In the genomic region with DNA sequence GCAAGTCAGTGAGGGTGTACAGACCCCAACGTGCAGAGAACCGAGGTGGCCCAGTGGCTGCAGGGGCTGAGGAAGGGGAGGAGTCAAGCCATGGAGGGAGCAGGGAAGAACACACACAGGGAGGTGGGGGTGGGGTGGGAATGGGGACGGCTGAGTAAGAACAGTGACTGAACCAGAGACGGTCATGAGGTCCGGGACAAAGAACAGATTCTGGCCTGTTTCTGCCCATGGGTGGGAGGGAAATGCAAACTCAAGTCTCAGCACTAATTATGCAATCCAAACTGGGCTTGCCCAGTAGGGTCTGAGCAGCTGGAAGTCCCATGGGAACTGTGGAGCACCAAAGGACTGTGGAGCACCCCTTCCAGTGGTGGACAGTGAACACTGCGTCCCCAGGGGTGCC, we compare ENCODE assay signal across 15 mouse cellular contexts. TPM values are rescaled to one million over a fixed set of nuclear protein-coding genes. Genes with fewer than 3 reads are reported as not detected.
DNase-seq lines count a peak whose midpoint lies in the region; ATAC-seq and TF ChIP-seq lines count a peak whose summit lies in the region.
"Had no signal": no experiment of that assay in that cellular context is flagged by ENCODE, and none has a peak within 500 bp of the region (broad histone marks: within the 10 kb centered on the region; RNA-seq: fewer than 3 reads in every experiment).

No protein-coding gene starts in this region.

- peak; percentile 44 for DNase-seq in retina, postnatal 1 day
- DNase-seq in retina, embryonic 14.5 days (ENCODE audit: low spot score) = no peak
- no peak for DNase-seq in limb, embryonic 10.5 days (ENCODE audit: low spot score)
- no peak for DNase-seq in spleen, postnatal 14 days (ENCODE audit: low spot score in 2 of 2)
- no peak for DNase-seq in c-Kit-positive CD71-positive TER-119-positive erythroid progenitor cells, embryonic 14.5 days (ENCODE audit: low spot score)
- DNase-seq: adrenal gland, adult 8-10 months; cerebellum, postnatal 10 days; right cerebral cortex, postnatal 4 days had no signal

- H3K27me3 ChIP-seq in intestine, embryonic 15.5 days (replicated peaks) = no peaks in the 10 kb centered on the region
- H3K27me3 ChIP-seq in intestine, postnatal 0 days (replicated peaks; ENCODE audit: control insufficient read depth, insufficient read depth, low read length) = no peaks in the 10 kb centered on the region
- H3K27me3 ChIP-seq in limb, embryonic 10.5 days (ENCODE audit: low read depth, poor library complexity, severe bottlenecking) = peaks cover 32% of the 10 kb centered on the region; the same call in 1 of the 2 replicates
- H3K27me3 ChIP-seq: embryonic facial prominence, embryonic 15.5 days; limb, embryonic 15.5 days had no signal

- no peak overlapping the region for H3K27ac ChIP-seq in intestine, embryonic 15.5 days
- no peak overlapping the region for H3K27ac ChIP-seq in intestine, postnatal 0 days (ENCODE audit: low read depth, low read length)
- peak overlapping the region; percentile 80 for H3K27ac ChIP-seq in limb, embryonic 10.5 days
- H3K27ac ChIP-seq: embryonic facial prominence, embryonic 15.5 days; limb, embryonic 15.5 days had no signal

- WGBS in intestine, embryonic 15.5 days = 10% methylated on average over 6 of the region's 6 CpGs
- WGBS in intestine, postnatal 0 days = 17% methylated on average over 6 of the region's 6 CpGs
- 8% methylated on average over 6 of the region's 6 CpGs for WGBS in limb, embryonic 10.5 days

- TF ChIP-seq CTCF in intestine, postnatal 0 days (IDR thresholded peaks at IDR 0.05; ENCODE audit: low read depth) = no peak

- no peak overlapping the region for H3K4me2 ChIP-seq in intestine, embryonic 15.5 days (replicated peaks)
- H3K4me2 ChIP-seq in intestine, postnatal 0 days (replicated peaks; ENCODE audit: low read depth) = no peak overlapping the region
- H3K4me2 ChIP-seq: embryonic facial prominence, embryonic 15.5 days; limb, embryonic 15.5 days had no signal

- H3K4me3 ChIP-seq in intestine, embryonic 15.5 days (replicated peaks) = no peak overlapping the region
- H3K4me3 ChIP-seq in intestine, postnatal 0 days (ENCODE audit: low read depth, low read length) = no peak overlapping the region
- no peak overlapping the region for H3K4me3 ChIP-seq in limb, embryonic 10.5 days
- H3K4me3 ChIP-seq: embryonic facial prominence, embryonic 15.5 days; limb, embryonic 15.5 days; myocyte had no signal

- H3K9ac ChIP-seq in intestine, embryonic 15.5 days = no peak overlapping the region
- no peak overlapping the region for H3K9ac ChIP-seq in intestine, postnatal 0 days (ENCODE audit: low read depth, low read length)
- H3K9ac ChIP-seq: embryonic facial prominence, embryonic 15.5 days; limb, embryonic 15.5 days had no signal

- 0 out of 2 replicates have a peak, but pooled peaks have one; percentile 32 for ATAC-seq in intestine, embryonic 15.5 days
- ATAC-seq in intestine, postnatal 0 days = no peak
- ATAC-seq: forebrain, embryonic 16.5 days; Patski had no signal

- 0 out of 2 replicates have a peak, but pooled peaks cover 5% of the 10 kb centered on the region for H3K4me1 ChIP-seq in intestine, embryonic 15.5 days (replicated peaks)
- H3K4me1 ChIP-seq in intestine, postnatal 0 days (replicated peaks; ENCODE audit: control insufficient read depth, insufficient read depth, low read length) = no peaks in the 10 kb centered on the region
- peaks cover 12% of the 10 kb centered on the region for H3K4me1 ChIP-seq in limb, embryonic 10.5 days
- H3K4me1 ChIP-seq: limb, embryonic 15.5 days had no signal

- H3K9me3 ChIP-seq in intestine, embryonic 15.5 days = no peaks in the 10 kb centered on the region
- H3K9me3 ChIP-seq in intestine, postnatal 0 days (ENCODE audit: control insufficient read depth) = no peaks in the 10 kb centered on the region
- H3K9me3 ChIP-seq in limb, embryonic 10.5 days (replicated peaks) = no peaks in the 10 kb centered on the region
- H3K9me3 ChIP-seq: embryonic facial prominence, embryonic 15.5 days; limb, embryonic 15.5 days had no signal

- no peaks in the 10 kb centered on the region for H3K36me3 ChIP-seq in intestine, embryonic 15.5 days
- no peaks in the 10 kb centered on the region for H3K36me3 ChIP-seq in intestine, postnatal 0 days (ENCODE audit: control insufficient read depth, insufficient read depth)
- H3K36me3 ChIP-seq in limb, embryonic 10.5 days = no peaks in the 10 kb centered on the region
- H3K36me3 ChIP-seq: embryonic facial prominence, embryonic 15.5 days; limb, embryonic 15.5 days had no signal

RNA-seq across cellular contexts. Expression of gene Slc22a18, which starts 9.0 kb away (rescaled TPM):
- 11.4 and 13.4 TPM in 2 replicates for polyA plus RNA-seq in intestine, embryonic 15.5 days (2015; fragmentation: Nextera tagmentation; extraction: Ambion mirVana)
- polyA plus RNA-seq in intestine, postnatal 0 days (2015; fragmentation: Nextera tagmentation; extraction: Ambion mirVana) = 21.6 and 25.0 TPM in 2 replicates
- 0.25 and 0.53 TPM in 2 replicates for polyA plus RNA-seq in limb, embryonic 10.5 days (2016; fragmentation: Nextera tagmentation; extraction: Ambion mirVana)

RNA-seq across cellular contexts. Expression of gene Phlda2, which starts 20.4 kb away (rescaled TPM):
- polyA plus RNA-seq in intestine, embryonic 15.5 days (2015; fragmentation: Nextera tagmentation; extraction: Ambion mirVana) = 13.6 and 17.7 TPM in 2 replicates
- 1.0 and 1.3 TPM in 2 replicates for polyA plus RNA-seq in intestine, postnatal 0 days (2015; fragmentation: Nextera tagmentation; extraction: Ambion mirVana)
- polyA plus RNA-seq in limb, embryonic 10.5 days (2016; fragmentation: Nextera tagmentation; extraction: Ambion mirVana) = 2.6 and 3.1 TPM in 2 replicates
- polyA plus RNA-seq: forebrain, embryonic 16.5 days; myocyte; Patski had no signal

RNA-seq across cellular contexts. Expression of gene Cdkn1c, which starts 21.7 kb away (rescaled TPM):
- 672 and 702 TPM in 2 replicates for polyA plus RNA-seq in intestine, embryonic 15.5 days (2015; fragmentation: Nextera tagmentation; extraction: Ambion mirVana)
- 542 and 615 TPM in 2 replicates for polyA plus RNA-seq in intestine, postnatal 0 days (2015; fragmentation: Nextera tagmentation; extraction: Ambion mirVana)
- 317 and 593 TPM in 2 replicates for polyA plus RNA-seq in limb, embryonic 10.5 days (2016; fragmentation: Nextera tagmentation; extraction: Ambion mirVana)
